Mouse (Mus musculus) cerebral cortex, adult 2 months (tissue): ENCODE data around the gene Zfp91.

ENCODE experiments used
- WGBS: fragments of 180-500 bp; shearing (Covaris S2); methylation state at CpG from one replicate; pipeline ENCODE4 v1.1.7; 2018; 5-methylcytosine and 5-hydroxymethylcytosine counted together

Gene Zfp91

DNA sequence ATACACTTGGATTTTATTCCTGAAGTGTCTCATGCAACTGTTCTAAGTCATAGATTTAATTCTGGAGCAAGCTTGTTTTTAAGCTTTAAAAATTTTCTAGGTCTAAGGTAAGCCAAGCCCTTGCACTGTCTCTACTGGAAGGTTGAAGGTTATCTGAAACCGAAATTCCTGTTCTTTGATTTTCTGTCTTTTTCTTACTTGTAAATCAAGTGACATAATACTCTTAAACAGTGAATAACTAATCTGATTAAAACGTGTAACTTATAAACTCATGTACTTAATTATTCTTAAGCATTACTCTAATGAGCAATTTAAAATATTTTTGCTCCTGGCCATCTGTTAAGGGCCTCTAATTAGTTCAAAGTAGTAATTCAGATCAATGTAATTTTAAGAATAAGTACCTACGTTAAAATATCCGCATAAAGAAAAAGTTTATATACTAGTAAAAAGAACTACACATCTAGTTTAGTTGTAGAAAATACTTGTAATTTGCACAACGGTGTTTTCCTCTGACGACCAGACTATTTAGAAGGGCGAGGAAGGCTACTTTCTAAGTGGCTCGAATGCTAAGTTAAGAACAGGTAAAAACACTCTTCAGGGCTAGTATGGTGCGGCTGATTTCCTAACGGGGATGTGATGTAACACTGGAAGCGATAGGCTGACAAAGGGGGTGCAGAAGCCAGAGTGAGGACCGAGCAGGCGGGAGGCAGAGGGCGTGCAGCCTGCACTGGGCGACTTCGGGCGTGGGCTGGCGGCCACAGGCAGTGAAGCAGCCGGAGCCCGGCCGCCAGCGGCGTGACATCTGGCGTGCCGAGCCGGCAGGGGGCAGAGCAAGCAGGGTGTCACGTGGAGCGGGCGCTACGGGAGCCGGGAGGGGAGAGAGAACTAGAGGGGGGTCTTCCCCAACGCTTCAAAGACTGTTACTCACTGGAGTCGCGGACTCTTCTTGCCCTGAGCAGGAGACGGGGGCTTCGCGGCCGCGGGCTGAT is 1.6 kb downstream of the Zfp91 start:
- WGBS: under 1% methylated on average over 39 of the region's 39 CpGs

DNA sequence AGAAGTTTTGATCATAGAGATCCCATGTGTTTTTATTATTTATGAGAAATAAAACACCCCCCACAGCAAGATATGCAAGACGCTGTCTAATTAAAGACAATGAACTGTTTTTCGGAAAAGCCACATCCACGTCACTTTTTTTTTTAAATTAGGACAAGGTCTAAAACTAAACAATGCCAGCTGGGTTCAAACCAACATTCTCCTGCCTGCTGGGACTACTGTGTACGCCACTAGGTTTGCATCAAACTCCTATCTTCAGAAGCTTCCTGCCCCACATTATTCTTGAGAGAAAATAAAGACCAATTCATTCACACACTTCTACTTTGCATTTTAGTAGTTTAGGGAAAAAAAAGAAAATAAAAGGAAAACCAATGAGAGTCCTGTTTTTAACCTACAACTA is 8.2 kb downstream of the Zfp91 start:
- 35% methylated on average over 4 of the region's 4 CpGs for WGBS

DNA sequence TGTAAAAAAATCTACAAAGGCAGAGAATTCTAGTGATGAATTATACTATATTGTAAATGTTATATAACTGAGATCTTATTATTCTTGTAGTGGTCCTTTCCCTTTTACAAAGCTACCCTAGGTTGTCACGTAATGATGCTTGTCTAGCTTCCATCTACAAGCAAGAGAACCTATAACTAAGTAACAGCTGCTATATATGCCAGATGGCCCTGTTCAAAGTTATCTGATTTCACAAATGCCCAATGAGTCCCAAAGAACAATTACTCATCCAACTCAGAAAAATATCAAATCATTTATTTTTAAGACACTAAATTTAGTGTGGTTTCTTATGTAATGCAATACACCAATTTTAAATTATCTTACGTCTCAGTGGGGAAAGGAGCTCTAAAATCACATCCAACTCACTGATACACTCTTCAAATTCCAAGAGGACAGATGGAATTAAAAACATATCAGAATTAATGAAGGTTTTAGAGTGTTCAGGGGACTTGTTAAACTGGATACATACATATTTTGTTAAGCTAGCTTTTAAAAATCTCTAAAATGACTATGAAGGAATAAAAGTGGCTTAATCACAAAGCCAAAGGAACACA is 9.0 kb downstream of the Zfp91 start:
- 43% methylated on average over 2 of the region's 2 CpGs for WGBS

DNA sequence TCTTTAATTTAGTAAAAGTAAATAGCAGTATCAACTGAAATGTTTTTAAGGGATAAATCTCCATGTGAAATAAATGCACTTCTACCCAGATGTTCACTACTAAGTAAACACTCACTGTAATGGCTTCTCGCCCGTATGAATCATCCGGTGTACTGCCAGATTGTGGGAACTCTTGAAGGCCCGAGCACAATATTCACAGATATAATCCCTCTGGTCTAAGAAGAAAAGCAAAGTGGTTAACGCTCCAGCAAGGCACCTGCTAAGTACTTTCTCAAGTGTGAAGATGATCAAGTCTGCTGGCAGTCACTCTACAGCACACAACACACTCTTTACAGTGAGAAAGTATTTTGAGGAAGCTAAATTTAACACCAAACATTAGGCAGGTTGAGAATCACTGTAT is 25.0 kb downstream of the Zfp91 start:
- WGBS: 49% methylated on average over 5 of the region's 5 CpGs

DNA sequence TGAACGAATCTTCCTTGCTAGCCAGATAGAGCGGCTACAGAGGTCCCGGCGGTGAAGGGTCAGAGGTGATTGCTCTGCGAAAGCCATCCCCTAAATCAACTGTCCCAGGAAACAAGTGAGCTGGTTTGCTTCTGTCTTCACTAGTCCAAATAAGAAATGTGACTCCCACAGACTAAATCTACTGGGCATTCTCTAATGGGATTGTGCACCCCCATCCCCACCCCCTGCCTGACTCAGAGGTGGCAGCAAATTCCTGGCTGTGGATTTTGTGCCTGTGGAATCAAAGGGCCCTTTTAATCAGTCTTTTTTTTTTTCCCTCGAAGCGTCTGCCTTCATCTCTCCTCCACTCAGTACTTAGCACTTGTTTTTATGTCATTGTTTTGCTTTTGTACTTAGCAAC is 30.6 kb downstream of the Zfp91 start, which contains the start of gene Cntf:
Cntf (minus strand) TSS at position 325 of the 400 bp plus-strand sequence.
- 70% methylated on average over 7 of the region's 7 CpGs for WGBS

DNA sequence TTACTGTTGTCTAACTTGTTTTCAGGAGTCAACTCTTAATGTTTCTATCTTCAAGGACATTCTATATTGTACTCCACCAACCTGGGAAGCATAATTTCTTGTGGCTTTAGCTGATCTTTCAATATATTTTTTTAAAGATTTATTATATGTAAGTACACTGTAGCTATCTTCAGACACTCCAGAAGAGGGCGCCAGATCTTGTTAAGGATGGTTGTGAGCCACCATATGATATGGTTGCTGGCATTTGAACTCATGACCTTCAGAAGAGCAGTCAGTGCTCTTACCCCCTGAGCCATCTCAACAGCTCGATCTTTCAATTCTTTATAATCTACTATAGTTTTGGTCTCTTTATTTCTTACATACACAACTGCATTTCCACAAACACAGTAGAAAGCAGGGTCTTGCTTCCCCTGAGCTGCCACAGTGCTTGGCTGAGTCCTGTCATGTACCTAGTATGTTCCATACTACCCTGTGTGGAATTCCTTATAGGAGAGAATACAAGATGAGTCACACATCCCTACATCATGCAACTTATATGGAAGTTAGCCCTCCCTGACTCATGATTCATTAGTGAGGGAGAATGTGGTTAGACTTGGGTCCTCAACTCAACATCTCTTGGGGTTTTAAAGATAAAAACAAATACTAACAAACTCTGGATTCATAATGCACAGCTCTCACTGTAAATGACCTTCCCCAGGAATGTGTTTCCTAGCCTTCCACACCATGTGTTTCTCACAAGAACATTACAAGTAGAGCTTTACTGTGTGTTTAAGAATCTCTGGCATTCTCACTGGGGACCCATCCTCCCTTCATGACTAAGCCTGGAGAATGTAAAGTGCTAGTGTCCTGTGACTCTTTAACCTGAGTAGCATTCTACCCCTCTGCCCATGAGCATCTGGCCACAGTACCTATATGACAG is 33.5 kb downstream of the Zfp91 start:
- 62% methylated on average over 2 of the region's 2 CpGs for WGBS

DNA sequence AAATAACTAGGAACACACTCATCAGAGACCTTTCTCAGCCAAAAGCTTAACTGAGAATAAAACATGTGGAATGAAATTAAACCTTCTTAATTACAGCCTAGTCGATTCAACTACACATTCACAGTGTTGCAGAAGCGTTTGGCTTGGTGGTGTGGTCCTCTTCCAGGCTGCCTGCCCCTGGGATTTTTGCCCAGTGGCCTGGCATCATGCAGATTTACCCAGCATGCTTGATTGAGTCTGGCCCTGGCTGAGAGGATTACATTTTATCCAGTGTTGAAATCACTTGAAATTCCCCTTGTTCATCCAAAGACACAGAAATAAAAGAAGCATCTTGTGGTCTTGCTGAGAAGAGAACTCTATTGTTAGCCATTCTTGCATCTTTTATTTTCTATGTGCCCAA is 36.3 kb downstream of the Zfp91 start:
- WGBS: 43% methylated on average over 2 of the region's 2 CpGs

DNA sequence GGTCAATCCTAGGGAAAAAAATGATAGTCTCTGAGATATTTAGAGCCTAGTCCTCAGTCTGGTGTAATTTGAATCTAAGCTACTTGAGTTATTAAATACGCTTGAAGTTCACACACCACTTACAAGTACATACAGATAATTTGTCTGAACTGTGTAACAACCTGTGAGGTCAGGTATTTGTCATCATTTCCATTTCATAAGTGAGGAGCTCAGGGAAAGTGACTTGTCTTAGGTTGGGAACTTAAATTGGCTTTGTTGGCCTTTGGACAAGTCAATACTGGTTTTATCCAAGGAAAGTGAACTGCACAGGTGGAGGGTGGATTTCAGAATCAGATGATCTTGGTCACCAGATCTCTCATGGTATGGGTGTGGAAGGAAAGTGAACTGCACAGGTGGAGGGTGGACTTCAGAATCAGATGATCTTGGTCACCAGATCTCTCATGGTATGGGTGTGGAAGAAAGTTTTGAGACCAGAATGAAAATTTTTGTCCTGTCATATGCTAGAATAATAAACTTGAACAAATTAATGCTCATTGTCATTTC is 36.9 kb downstream of the Zfp91 start:
- 98% methylated on average over 1 of the region's 1 CpGs for WGBS

DNA sequence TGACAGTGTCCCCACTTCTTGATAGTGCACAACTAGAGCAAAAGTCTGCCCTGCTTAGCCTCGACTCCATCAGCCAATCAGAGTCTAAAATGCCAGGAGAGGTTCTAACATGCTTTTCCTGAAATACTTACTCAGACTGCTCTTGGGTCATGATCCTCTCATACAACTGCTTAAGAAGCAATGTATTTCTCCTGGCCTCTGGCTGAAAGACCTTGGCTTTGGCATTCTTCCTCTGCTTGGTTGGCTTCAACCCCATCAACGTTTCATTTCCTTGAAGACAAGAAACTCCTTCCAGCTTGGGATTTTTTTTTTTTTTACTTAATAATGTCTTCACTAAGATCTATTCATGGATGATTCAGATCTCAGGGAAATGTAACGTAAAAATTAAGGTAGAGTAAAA is 39.6 kb downstream of the Zfp91 start:
- 64% methylated on average over 3 of the region's 3 CpGs for WGBS

DNA sequence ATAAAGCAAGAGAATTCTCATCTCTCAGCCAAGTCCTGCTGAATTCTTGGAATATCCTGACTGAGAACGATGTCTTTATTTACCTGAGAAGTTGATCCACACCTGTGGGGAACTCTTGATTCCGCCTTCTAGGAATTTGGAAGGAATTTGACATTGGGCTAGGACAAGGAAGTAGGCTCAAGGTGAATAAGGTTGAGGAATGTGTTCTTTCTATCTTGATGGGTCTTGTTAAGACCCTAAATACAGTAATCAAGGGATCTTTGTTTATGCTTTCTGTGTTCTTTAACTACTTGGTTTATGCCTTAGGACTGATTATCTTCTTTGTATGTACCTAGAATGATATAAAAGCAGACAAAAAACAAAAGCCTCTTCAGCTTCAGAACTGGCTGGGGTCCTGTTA is 64.0 kb downstream of the Zfp91 start:
- WGBS: 87% methylated on average over 2 of the region's 2 CpGs

DNA sequence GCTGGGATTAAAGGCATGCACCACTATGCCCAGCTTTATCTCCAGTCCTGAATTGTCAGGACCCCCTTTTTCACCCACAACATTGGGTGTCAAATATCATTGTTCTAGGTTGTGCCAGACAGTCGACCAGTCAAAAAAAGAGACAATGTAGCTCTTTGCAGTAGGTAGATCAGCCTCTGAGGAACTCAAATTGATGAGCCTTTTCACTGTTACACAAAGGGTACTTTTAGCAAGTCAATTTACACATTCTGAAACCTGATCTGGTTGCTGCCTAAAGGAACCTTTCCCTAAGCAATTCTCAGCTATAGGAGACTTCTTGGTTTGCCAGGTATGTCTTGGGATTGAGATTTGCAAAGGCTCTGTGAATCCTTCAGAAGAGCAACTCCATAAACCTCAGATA is 64.9 kb downstream of the Zfp91 start:
- WGBS: 64% methylated on average over 1 of the region's 1 CpGs

DNA sequence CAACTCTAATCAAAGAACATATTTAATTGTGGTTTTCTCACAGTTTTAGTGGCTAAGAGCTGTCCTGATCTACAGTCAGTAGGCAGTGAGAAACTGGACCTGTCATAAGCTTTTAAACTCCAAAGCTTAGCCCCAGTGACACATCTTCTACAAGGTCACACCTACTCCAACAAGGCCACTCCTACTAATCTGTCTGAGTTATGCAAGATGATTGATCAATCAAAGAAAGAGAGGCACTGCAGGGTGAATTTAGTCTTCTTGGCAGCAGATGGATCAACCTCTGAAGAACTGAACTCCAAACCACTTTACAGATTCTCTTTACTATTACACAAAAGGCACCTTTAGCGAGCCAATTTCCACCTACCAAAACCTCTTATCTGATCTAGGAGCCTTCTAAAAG is 70.1 kb downstream of the Zfp91 start:
- WGBS: 93% methylated on average over 1 of the region's 1 CpGs

DNA sequence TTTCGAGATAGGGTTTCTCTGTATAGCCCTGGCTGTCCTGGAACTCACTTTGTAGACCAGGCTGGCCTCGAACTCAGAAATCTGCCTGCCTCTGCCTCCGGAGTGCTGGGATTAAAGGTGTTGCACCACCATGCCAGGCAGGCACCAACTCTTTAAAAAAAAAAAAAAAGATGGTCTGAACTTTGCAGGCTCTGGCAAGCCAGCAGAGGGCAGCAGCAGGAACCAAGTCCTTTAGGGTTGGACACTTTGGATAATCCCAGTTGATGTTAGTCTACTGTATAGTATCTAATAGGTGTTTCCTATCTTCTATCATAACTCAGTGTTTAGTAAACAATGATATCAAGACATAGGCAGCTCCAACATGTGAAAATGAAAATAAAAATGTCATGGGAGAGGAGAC is 73.6 kb downstream of the Zfp91 start:
- WGBS: 68% methylated on average over 3 of the region's 3 CpGs

DNA sequence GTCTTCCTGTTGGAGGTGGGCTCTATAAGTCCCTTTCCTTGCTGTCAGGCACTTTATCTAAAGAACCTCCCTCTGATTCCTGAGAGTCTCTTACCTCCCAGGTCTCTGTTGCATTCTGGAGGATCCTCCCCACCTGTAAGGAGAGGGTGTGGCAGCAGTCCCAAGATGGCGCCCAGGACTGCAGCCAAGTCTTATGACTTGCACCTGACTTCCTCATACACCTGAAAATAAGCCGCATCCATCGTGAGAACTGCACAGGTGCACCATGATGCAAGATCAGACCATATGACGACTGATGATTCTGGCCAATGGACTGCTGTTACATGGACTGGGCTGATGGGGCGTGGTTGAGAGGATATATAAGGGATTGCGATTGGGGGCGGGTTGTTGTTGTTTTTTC is 74.3 kb downstream of the Zfp91 start:
- 96% methylated on average over 7 of the region's 7 CpGs for WGBS

DNA sequence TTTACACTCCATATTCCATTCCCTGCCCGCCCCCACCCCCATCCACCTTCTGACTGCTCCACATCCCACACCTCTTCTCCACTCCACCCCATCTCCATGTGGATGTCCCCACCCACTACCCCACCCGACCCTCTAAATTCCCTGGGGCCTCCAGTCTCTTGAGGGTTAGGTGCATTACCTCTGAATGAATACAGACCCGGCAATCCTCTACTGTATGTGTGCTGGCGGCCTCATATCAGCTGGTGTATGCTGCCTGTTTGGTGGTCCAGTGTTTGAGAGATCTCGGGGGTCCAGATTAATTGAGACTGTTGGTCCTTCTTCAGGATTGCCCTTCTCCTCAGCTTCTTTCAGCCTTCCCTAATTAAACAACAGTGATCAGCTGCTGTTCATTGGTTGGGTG is 75.0 kb downstream of the Zfp91 start:
- 89% methylated on average over 5 of the region's 5 CpGs for WGBS

DNA sequence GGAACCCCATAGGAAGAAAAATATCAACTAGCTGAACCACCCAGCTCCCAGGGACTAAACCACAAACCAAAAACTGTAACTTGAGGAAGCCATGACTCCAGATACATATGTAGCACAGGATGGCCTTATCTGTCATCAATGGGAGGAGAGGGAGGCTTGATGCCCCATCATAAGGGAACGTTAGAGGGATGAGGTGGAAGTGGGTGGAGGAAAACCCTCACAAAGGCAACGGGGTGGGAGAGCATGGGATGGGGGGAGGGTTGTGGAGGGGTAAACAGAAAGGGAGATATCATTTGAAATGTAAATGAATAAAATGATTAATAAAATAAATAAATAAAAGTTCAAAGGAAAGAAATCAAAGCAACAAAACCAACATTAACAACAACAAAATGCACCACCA is 75.5 kb downstream of the Zfp91 start:
- 68% methylated on average over 2 of the region's 2 CpGs for WGBS

DNA sequence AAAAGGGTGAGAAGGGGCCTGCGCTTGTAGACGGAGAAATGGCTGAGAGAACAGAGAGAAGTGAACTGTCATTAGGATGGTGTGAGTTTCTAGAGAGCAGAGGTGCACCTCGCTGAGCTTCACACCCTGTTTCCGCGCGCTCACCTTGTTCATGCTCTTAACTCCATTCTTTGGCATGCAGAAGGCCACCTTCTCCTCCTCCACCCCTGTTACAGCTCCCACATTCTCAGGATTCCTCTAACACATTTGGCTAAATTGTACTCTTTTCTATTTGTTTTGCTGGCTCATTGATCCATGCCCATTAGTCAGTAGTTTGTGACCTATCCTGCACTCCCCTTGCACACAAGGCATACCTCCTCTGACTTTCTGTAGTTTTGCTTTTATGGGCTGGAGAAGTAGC is 76.7 kb downstream of the Zfp91 start:
- WGBS: 87% methylated on average over 6 of the region's 6 CpGs
